Mouse (Mus musculus) kidney, adult 11 months (tissue): ENCODE measurements around the gene Gpr65.
"Not testable (repeated sequence)": the region's sequence is repeated elsewhere in the genome, so short reads cannot be mapped to it uniquely, and the experiment has no call there.

Experiments used
- DNase-seq: peaks from one replicate; pipeline ENCODE4 v3.0.0; 2022

Gene Gpr65

DNA sequence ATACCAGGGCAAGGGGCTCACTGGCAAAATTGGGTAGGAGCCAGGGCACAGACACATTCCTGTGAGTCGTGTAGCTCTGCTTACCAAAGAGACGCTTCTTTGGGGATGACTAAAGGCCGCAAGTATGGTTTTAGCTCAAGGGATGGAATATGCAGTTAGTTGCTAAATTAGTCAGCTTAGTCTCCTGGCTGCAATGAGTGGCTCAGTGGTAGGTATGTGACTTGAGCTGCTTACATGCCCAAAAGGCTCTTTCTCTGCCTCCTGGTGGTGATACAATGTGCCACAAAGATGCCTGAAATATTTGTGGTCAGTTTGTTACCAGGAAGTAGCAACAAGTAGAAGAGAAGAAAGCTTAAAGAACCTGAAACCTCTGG is 15.0 kb downstream of the Gpr65 start:
- DNase-seq, result no peak

DNA sequence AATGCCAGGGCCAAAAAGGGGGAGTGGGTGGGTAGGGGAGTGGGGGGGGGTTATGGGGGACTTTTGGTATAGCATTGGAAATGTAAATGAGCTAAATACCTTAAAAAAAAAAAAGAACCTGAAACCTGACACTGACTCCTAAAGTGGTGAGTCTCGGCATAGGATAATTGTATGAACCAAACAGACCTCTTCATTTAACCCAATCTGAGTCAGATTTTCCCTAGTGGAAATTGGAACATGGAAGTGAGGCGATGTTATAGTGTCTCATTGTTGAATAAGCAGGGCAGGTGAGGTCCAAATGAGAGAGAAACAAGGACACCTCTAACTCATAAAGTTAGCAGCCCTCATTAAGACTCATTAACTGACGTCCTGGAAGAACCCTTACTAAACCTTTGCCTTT is 16.0 kb downstream of the Gpr65 start:
- DNase-seq, result no peak

DNA sequence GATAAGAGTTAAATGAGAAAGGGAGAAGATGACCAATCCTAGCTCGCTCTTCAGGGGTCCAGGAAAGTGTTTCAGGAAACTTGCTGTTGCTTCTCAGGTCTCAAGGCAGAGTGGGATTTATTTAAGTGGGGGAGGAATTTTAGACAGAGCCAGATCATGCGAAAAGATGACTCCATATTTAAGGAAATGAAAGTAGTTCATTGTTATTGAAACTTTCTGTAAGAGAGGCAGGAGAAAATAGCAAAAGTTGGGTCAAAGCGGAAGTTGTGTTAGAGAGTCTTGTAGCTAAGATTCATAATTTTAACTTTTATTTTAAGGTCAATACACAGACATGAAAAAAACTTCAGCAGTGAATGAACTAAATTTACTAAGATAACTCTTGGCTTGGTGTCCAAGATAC is 22.0 kb downstream of the Gpr65 start:
- no peak for DNase-seq

DNA sequence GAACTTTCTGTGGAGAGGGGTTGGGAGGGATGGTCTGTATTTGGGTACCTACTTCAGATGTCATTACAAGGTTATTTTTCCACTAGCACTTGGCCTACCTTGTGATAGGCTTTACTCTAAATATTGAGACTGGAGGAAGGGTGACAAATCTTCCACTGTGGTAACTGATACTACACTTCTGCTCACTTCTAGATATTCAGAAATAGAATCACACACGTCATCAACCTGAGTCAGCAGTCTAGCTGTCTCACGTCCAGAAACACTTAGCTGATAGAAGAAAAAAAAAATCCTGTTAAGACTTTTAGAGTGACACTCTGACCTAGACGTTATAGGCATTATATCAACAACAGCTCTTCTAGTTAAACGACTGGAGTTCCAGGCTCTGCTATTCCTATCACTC is 23.8 kb downstream of the Gpr65 start:
- no peak for DNase-seq

DNA sequence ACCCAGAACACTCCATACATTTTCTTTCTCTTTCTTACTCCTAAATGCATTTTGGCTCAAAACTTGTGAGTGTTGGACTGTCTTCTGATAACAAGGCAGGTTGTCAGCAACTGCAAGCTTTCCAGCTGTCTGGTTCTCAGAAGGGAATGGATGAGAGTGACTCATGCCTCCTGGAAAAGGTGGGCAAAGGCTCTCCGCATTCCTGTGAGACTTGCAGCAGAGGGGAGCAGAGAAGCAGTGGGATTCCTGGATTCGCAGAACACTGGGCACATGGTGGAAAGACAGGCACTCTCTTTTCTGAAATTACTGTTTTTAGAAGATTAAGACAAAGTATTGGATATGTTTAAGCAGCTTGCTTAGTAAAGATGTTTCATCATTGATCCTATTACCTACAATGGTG is 25.8 kb downstream of the Gpr65 start:
- DNase-seq, result no peak

DNA sequence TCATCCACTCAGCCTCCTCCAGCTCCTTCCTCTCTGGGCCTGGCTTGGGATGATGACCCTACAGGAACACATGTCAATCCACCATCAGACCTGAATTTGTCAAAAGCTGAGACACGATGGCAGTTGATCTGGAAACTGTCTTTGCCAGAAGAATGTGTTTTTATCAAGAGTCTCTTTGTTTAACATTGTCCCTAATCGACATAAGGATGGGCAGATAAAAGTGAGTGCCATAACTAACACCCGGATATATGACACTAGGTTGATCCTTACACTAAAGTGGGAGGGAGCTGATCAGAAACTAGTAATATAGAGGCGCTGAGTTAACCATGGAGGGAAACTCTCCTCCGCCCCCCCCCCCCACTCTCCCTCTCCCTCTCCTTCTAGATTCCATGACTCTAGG is 33.5 kb downstream of the Gpr65 start:
- DNase-seq, result no peak

DNA sequence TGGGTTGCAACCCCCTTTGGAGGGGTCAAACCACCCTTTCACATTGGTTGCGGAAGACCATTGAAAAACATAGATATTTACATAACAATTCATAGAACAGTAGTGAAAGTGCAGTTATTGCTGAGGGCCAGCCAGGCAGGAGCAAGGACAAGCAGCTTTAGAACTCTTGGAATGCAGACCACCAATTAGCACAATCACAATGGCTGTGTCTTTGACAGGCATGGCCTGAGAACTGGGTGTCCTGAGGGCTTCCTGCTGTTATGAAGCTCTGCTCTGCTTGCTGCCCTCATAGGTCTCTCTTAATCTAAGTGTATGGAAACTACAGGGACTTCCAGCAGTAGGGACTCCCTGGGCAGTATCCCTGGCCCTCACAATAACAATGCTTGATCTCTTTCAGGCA is 34.6 kb downstream of the Gpr65 start:
- DNase-seq, result no peak

DNA sequence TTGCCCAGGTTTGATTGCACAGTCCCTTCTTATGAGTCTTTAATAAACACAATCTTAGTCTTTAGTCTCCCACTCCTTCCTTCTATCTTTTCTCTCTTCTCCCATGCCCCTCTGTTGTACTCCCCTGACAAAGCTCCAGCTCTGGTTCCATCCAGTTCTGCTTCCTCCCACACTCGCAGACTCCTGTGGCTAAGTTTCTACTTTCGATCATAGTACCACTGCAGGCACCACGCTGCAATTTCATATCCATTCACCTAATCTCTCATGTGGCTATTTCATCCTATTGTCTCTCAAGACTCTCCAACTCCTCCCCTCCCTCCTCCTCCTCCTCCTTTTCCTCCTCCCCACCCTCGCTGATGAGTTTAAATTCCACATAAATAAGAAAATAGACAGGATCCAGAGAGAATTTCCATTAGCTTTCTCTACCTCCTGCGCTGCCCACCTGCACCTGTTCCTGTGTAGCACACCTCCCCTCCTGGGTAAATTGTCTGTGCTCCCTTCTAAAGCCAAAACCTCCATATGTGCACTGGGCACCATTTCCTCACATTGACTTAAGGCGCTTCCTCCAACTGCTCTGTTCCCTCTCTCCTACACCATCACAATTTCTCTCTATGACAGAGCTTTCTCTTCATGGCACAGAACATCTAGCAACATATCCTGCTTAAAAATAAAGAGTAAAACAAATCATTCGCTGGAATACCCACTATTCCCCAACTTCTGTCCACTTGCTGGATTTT is 38.9 kb downstream of the Gpr65 start:
- no peak for DNase-seq

DNA sequence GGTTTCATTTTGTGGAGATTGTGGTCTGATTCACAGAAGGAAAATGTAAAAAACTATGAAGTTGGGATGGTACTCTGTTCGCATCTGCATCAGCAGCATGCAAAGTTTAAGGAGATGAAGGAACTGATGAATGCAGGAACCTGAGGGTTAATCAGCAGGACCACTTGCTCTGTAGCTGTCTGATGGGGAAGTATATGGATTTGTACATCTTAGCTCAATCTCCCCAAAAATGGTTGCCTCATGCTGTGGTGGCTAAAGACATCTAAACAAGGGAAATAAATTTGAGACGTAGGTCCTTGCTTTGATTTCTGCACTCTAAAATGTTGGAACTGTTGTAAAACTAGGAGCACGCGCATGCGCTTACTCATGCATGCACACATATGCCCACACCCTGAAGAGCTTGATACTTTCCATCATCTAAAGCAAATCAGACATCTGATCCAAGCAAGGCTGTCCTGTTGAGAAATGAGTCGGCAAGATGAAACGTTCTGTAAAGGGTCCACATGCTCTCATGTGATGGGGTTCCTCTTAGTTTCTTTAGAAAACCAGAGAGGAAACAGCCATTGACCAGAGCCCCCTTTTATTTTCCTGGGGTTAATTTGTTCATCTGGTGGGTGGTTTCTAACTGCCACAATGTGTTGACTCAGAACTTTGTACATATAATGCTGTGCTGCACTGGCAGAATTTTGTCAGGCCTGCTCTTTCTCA is 43.1 kb downstream of the Gpr65 start:
- no peak for DNase-seq

DNA sequence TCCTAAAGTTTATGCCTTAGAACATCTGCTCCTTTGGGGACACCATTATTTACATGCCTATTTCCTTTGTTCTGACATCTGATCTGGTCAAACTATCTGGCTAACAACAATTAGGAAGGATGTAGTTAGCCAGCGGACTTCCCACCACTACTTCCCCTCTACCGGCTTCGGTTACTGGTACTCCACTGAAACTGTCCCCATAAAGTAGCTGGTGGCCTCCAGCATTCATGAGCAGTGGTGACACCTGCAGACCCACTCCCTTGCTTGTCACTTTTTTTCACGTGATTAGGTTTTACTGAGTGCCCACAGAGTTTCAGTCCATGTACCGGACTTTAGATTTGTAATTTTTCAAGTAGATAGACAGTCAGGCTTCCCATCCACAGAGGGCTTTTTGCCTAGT is 47.5 kb downstream of the Gpr65 start:
- no peak for DNase-seq

DNA sequence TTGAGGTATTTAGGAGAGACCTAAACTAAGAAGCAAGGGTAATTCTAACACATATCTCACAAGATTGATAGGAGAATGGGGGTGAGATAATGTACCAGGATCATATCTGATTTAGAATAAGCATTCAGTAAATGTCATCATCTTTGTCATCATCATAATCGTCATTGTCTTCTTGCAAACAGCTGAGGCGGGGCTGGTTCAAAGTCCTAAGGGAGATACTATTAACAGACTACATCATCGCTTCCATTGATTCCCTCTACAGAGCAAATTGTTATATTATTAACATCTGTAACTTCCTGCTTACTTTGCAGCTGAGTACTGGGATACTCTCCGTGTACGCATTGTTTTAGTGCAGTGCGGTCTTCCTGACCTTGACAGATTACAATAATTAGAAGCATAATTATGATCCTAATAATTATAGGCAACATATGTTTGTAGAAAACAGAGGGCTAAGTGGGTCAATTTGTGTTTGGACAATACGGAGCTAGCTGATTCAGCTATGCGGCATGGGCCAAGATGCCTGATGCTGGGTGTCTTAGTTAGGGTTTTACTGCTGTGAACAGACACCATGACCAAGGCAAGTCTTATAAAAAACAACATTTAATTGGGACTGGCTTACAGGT is 49.4 kb downstream of the Gpr65 start:
- DNase-seq, result no peak

DNA sequence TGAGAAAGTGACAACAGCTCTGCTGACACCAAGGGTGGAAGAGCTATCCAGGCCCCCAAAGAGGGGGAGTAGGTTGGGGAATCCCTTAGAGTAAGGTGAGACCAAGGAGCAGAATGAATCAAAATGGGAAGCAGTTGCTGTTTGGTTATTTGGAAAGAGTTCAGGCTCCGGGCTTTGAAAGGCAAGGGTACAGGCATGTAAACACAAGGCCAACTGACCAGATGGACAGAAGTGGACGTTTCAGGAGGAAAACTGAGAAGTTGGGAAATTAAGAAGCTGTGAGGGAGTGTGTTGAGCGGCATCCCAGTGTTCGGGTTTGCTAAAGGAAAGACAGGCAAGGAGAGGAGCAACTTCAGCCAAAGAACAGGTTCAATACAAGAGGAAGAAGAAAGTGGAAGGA is 54.0 kb downstream of the Gpr65 start:
- DNase-seq, result no peak

DNA sequence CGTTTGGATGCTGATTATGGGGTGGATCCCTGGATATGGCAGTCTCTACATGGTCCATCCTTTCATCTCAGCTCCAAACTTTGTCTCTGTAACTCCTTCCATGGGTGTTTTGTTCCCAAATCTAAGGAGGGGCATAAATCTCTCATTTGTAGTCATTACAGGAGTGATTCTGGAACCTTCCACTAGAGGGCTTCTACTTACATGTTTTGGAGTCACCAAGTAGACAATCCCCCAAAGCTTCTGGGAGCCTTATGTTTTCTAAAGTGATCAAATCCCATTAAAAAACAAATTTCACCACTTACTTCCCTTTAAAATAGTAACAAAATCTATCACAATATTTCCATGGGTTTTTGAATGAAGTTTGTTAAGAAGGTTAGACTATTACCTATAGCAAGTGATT is 55.7 kb downstream of the Gpr65 start:
- not testable (repeated sequence) for DNase-seq
